Mouse (Mus musculus) erythroid progenitor cell, adult 5-6 weeks (primary cell): Measurements from ENCODE around the gene Hist1h2bc. TPM values are rescaled to one million over a fixed set of nuclear protein-coding genes. Genes with fewer than 3 reads are reported as not detected.

Experiments
- ATAC-seq: replicated peaks from 2 replicates; pipeline ENCODE4 v1.8.0; 2016; ENCODE audit warnings: moderate number of reproducible peaks, mild to moderate bottlenecking, moderate TSS enrichment, inconsistent platforms; ENCODE audit not compliant: poor library complexity, low FRiP score, severe bottlenecking
- total RNA-seq, 2 experiments: library from RNA; stranded (forward) in 1 of 2; stranded (reverse) in 1 of 2; fragments of 150-400 nt in 1 of 2; fragments of 186-747, 209-891 nt in 1 of 2; gene quantifications; 2 replicates each; pipeline versions ENCODE4 v1.2.3 to v1.2.4; 2015 to 2017; ENCODE audit warnings: low replicate concordance in 2 of 2

Gene Hist1h2bc
- total RNA-seq (2015; ENCODE audit: low replicate concordance) (84.3 and 136 TPM in 2 replicates), total RNA-seq (2017; ENCODE audit: low replicate concordance) (401 and 556 TPM in 2 replicates)

DNA sequence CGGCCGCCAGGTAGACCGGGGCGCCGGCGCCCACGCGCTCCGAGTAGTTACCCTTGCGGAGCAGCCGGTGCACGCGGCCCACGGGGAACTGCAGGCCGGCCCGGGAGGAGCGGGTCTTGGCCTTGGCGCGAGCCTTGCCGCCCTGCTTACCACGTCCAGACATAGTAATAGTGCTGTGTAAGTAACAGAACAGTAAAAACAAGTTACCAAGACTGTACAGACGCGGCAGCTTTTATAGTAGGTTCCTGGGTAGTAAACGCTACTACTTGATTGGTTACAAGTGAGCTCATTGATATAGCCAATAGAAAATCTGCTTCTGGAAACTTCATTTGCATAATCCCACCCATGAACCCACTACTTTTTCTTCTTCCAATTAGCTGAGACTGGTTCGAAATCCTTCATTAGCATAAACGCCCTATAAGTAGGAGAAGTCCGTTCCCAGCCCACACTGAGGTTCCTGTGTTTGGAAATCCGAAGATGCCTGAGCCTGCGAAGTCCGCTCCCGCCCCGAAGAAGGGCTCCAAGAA, at the start of gene Hist1h2bc, which contains the start of gene Hist1h2ac:
Gene Hist1h2bc (plus strand): TSS at position 445 of the 527 bp plus-strand sequence.
Gene Hist1h2ac (minus strand): TSS at position 194 of the 527 bp plus-strand sequence.
- peak; percentile 87 for ATAC-seq

DNA sequence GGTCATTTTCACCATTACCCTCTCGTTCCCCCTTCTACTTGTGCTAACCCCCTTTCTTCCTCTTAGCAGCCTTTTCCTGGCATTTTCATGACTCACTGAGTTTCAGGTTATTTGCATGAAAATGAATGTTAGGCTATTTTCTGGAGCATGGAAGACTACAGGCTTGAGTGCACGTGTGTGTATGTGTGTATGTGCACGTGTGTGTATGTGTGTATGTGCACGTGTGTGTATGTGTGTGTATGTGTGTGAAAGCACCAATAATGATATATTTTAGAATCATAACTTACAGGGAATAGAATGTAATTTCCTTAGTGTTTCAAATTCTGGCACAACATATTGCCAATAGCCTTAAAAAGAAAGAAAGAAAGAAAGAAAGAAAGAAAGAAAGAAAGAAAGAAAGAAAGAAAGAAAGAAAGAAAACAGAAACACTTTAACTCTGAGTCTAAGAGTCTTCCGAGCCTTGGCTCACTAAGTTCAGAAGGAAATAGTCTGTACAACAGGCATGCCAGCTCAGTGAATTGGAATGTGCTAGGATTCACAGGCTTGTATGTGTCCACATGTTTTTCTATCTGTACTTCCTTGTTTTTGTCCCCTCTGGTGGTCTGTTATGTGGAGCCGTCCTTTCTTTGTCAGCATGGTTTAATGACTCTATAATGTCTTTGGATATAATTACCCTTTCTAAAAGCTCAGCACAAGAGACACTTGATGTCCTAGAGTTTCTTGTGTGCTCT, 24.2 kb upstream of the Hist1h2bc start:
- no peak for ATAC-seq

DNA sequence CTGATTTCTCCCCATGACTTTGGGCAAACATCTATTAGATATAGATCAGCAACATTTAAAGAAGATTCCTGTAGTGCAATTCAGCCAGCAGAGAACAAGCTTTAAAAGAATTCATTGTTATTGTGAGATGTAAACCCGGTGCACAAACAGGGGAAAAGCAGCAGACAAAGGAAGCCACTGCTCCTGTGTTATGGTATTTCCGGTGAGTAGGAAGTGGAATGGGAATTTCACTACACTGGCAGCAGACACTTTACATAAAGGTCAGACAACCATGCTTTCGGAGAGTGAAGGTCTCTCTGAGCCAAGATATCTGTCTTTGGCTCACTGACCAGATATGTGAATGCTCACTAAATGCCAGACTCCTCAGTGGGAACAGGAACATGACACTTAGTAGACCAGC, 21.5 kb upstream of the Hist1h2bc start:
- no peak for ATAC-seq

DNA sequence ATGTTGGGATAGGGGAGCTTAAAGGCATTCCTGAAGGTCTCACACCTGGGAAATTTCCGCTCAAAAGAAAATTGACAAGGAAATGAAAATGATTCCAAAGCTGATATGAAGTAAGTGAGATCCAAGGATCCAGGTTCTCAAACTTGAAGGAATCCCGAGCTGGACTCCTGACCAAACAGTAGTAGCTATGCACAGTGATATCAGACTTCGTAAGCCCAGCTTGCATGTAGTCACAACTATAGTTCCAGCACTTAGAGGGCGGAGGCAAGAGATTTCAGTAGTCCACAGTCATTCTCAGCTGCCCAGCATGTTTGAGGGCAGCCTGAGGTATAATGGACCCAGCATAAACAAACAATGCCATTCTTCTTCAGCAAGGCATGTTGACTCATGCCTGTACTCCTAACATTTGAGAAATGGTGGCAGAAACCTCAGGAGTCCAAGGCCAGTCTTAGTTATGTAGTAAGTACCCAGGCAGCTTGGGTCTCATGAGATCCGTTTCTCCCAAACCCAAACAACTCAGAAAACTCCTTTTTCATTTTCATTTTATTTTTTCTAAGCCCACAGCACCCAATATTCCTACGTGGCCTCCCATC, 1.9 kb upstream of the Hist1h2bc start:
- ATAC-seq, result no peak

DNA sequence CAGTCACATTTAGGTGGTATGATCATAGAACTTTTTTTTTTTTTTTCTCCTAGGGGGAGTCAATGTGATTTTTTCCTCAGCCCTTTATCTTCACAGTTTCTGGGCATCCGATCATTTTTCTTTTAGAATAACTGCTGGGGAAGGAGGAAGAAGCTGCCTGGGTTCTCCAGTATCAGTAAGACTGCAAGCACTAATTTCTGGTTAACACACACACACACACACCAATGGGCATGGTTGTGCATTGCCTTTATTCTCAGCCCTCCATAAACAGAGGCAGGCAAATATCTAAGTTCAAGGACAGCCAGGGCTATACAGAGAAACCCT, 1.4 kb upstream of the Hist1h2bc start:
- peak; percentile 6 for ATAC-seq

DNA sequence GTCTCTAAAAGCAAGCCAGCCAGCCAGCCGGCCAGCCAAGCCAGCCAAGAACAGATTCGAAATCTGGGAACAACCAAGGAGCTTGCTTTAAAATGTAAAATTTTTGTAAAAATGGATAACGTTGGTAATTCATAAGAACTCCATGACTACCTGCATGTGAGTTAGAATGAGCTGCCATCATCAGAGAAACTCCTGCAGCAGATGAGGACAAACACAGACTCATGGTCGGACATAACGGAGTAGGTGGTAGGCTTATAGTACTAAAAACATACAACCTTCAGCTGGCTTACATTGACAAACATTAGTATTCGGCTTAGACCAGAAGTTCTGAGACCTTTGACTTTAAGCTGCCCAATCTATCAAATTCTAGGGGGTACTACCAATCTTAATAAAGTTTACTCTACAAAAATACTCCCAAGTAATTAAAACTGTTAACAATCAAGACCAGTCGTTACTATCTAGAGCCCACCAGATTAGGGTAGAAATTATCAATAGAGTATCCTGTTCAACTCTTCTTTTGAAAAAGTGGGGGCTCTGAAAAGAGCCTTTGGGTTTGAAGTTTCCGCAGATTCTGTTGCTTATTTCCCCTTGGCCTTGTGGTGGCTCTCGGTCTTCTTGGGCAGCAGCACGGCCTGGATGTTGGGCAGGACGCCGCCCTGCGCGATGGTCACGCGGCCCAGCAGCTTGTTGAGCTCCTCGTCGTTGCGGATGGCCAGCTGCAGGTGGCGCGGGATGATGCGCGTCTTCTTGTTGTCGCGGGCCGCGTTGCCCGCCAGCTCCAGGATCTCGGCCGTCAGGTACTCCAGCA, 848 bp upstream of the Hist1h2bc start:
- peak; percentile 21 for ATAC-seq

DNA sequence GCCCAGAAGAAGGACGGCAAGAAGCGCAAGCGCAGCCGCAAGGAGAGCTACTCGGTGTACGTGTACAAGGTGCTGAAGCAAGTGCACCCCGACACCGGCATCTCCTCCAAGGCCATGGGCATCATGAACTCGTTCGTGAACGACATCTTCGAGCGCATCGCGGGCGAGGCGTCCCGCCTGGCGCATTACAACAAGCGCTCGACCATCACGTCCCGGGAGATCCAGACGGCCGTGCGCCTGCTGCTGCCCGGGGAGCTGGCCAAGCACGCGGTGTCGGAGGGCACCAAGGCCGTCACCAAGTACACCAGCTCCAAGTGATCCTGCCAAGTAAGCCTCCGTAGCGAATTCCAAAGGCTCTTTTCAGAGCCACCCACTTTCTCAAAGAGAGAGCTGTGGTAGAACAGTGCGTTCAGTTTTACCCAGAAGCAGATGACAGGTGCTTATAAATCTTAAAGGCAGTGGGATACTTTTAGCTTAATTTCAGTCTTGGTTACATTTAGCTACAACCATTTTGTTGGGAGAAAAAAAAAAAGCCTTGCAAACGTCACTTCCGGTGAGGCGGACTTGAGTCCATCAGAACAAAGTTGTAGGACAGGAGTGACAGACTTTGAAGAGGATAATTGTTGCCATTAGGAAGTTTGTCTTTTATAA, 421 bp downstream of the Hist1h2bc start:
- ATAC-seq, result peak; percentile 48

DNA sequence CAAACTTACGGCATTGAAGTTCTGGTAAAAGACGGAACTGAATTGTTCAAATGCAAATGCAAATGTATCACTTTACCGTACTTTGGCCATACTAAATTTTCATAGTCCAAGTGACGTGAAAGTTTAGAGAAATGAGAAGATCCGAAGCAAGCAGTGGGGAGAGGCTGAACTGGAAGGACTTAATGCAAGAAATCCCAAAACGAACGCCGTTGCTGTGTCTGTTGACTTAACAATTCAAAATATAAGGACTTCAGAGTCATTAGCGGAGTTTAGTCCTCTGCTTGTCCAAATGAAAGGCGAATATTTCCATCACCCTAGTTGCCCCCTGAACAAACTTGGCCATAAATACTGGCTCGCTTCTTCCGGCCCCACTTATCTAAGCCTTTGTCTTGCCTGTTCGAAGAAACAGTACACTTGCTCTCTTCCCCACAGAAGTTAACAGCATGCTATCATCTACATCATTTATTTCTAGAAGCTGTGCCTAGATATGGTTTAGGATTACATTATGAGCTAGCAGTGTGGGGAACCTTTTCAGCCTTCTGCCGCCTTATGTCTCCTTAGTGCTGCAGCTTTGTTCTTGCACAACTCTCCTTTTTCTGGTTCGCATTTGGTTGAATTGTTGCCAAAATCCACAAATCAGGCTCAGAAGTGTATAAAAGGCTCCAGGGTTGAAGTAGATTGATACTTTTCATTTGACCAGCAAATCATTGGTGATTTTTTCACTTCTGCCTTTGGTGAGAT, 1.3 kb downstream of the Hist1h2bc start:
- peak; percentile 5 for ATAC-seq

DNA sequence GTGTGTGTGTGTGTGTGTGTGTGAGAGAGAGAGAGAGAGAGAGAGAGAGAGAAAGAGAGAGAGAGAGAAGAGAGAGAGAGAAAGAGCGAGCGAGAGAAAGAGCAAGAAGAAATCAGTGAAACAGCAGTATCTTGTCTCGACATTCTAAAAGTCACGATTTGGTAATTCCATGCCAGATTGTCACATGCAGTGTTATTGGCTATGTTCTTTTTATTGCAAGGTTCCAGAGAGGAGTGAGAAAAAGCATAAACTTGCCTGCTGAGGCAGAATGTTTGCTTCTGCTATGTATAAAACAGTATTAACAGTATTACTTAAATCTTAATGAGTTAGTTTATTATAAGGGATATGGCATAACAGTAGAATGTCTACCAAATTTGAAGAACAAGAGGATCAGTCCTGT, 2.0 kb downstream of the Hist1h2bc start:
- ATAC-seq, result no peak

DNA sequence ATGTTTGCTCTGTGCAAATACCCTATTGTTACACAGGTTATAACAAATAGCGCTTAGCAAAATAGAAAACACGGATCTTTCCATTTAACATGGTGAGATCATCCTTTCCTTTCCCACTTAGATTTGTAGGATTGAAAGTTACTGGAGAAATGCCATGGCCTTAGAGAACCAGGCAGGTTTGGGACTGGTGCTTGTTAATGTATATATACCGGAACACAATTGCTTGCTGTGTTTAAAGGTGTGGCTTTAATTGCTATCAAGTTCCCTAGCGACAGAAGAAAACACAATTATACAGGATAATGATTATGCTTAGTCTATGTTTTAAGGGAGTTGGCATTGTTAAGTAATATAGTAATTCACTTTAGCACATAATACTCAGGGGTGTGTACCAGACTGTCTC, 3.2 kb downstream of the Hist1h2bc start:
- ATAC-seq, result no peak

DNA sequence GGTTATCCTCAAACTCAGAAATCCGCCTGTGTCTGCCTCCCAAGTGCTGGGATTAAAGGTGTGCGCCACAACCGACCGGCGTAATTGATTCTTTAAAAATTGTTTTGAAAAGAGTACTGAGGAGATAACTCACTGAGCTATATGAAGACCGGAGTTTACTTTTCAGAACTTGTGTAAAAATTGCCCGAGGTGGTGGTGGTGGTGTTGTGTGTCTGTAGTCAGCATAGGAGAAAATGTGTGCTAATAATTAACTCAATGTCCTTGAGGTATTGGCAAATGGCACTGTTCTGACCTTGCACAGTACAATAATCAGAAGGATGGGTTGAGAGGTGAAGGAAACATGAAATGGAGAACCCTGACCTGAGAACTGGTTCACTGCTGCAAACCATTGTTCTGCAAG, 3.9 kb downstream of the Hist1h2bc start:
- ATAC-seq, result no peak

DNA sequence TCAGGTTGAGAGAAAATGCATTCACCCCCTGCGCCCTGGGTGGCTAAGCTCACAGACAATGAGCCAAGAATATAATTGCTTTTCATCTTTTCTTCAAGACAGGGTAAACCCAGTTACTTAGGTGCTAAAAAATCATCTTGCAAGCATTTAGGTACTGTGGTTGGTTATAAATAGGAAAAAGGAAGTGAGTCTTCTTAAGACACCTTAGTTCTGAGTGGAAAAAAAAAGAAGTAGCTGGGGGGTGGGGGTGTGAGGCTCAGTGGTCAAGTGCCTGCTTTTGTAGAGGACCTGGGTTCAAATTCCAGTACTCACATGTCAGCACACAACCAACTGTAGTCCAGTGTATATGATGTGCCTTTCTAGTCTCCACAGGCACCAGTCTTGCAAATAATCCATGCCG, 5.0 kb downstream of the Hist1h2bc start:
- ATAC-seq, result no peak

DNA sequence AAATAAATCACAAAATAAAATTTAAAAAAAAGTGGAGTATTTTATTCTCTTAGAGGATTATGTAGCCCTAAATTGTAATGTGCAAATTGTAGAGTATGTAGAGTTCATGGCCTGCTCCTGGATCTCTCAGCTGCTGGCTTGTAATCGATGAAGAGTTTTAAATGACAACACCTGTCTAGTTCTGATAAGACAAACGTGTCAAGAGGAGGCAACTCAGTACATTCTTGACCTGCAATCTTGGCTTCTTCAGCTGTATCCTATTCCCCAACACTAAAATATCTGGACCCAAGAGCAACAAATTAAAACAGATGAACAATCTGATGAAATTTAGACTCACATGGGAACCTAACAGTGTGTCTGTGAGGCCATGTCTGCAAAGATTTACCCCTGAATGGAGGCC, 5.5 kb downstream of the Hist1h2bc start:
- ATAC-seq, result no peak

DNA sequence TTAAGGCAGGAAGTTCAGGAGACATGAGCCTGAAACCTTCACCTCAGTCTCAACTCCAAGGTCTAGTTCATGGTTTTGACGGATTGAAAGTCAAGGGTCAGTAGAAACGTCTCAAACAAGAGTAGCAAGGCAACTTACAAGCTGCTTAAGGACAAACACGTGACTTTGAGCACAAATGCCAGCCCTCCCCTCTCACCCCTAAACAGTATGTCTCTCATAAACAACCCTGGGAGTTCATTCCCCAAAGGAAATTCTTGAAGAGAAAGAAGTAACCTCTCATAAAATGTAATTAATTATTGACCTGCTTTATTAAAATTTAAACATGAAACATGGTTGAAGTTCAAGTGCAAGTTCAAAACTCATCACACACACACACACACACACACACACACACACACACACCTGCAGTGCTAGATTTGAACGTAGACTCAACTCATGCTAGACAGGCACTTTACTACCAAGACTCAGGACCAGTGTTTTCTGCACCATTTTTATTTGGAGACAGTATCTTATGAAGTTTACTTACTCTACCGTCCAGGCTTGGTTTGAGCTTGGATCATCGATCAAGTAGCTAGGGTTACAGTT, 9.9 kb downstream of the Hist1h2bc start:
- ATAC-seq, result no peak

DNA sequence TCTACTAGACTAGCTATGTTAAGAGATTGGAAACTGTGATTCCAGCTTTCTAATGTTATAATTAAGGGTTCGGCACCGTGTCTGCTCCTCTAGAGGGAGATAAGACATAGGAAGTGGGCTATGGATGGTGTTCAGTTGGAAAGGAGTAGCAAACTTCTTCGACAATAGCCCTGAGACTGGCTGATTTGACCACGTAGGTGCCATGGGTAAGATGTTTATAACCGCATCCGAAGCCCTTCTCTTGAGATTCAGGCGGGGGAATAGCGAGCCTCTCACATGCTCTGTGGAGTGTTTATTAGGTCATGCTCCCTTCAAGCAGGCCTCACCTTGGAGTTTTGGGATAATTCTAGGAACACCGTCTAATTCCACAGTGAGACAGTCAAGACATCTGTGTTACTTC, 11.0 kb downstream of the Hist1h2bc start:
- no peak for ATAC-seq

DNA sequence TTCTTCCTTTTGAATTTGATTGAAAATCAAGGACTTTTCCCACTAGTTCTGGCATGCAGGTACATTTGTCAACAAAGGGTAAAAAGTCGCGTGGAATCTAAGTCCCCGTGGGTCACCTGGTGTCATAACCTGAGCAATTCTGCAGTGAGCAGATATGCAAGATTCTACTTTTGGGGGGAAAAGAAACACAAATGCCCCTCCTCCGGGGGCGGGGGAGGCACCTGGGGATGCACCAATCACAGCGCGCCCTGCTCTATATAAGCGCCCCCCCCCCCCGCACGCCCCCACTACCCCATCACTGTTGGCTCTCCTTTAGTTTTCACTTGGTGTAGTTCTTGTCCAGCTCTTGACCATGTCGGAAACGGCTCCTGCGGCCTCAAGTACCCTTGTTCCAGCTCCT, 11.5 kb downstream of the Hist1h2bc start, which contains the start of gene Hist1h1t:
Gene Hist1h1t (plus strand): TSS at position 301 of the 400 bp plus-strand sequence.
- ATAC-seq, result no peak

DNA sequence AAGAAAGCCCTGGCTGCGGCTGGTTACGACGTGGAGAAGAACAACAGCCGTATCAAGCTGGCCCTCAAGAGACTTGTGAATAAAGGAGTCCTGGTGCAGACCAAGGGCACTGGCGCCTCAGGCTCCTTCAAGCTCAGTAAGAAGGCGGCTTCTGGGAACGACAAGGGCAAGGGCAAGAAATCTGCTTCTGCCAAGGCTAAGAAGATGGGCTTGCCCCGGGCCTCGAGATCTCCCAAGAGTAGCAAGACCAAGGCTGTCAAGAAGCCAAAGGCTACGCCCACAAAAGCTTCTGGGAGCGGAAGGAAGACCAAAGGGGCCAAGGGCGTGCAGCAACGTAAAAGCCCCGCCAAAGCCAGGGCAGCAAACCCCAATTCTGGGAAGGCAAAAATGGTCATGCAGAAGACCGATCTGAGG, 12.1 kb downstream of the Hist1h2bc start:
- ATAC-seq, result no peak

DNA sequence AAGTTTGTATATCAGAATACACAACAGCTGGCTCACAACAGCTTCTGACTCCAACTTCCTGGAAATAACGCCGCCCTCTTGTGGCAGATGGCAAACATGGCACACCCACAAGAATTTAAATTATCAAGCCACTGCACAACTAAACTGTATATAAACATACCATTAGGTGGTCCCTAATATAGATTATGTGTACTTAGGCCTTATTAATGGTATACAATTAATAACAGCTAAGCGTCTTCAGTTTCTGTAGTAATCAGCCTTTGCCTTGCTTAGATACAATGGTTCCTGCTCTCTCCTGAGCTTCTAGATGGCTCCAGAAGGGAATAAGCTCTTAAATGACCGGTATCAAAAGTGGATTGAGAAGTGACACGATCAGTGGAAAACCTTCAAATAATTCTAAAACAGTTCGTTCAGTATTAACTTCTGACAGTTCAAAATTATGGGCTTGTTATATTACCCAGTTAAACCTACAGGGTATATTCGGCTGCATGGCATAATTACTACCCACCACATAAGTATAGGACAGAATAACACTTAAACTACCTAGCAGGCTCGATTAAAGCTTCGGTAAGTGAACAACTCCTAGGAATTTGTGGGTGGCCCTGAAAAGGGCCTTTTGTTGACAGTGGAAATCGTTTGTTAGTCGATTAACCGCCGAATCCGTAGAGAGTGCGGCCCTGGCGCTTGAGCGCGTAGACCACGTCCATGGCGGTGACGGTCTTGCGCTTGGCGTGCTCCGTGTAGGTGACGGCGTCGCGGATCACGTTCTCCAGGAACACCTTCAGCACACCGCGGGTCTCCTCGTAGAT, 13.7 kb downstream of the Hist1h2bc start:
- ATAC-seq, result peak; percentile 67
